Mouse (Mus musculus) liver, embryonic 13.5 days (tissue): ENCODE data around the gene Zfp281. TPM values are rescaled to one million over a fixed set of nuclear protein-coding genes. Genes with fewer than 3 reads are reported as not detected.

Experiments
- ATAC-seq: fragments of 200-750 bp; cut with Nextera tagmentation; 2 replicates; pipeline ENCODE4 v1.8.0; 2017; ENCODE audit warnings: low read depth, mild to moderate bottlenecking, moderate number of reproducible peaks, moderate library complexity
- DNase-seq: peaks from one replicate; pipeline ENCODE4 v3.0.0; 2022
- H3K27ac ChIP-seq: fragments of 300-500 bp; sonication (generic); 2 replicates; pipeline ENCODE4 v1.5.1; 2015; ENCODE audit warnings: moderate library complexity, mild to moderate bottlenecking, inconsistent platforms
- H3K27me3 ChIP-seq: fragments of 300-500 bp; sonication (generic); 2 replicates; pipeline ENCODE4 v1.6.1; 2015; ENCODE audit warnings: mild to moderate bottlenecking, inconsistent platforms
- H3K36me3 ChIP-seq: fragments of 300-500 bp; sonication (generic); 2 replicates; pipeline ENCODE4 v1.6.1; 2015; ENCODE audit warnings: mild to moderate bottlenecking, inconsistent platforms
- H3K4me1 ChIP-seq: fragments of 300-500 bp; sonication (generic); replicated peaks from 2 replicates; pipeline ENCODE4 v1.6.1; 2015; ENCODE audit warnings: inconsistent platforms
- H3K4me2 ChIP-seq: fragments of 300-500 bp; sonication (generic); 2 replicates; pipeline ENCODE4 v1.6.1; 2015; ENCODE audit warnings: inconsistent platforms, mild to moderate bottlenecking, moderate library complexity
- H3K4me3 ChIP-seq: fragments of 300-500 bp; sonication (generic); replicated peaks from 2 replicates; pipeline ENCODE4 v1.5.1; 2015; ENCODE audit warnings: mild to moderate bottlenecking, inconsistent platforms
- H3K9ac ChIP-seq: fragments of 300-500 bp; sonication (generic); 2 replicates; pipeline ENCODE4 v1.6.1; 2015; ENCODE audit warnings: mild to moderate bottlenecking, inconsistent platforms
- H3K9me3 ChIP-seq: fragments of 300-500 bp; sonication (generic); replicated peaks from 2 replicates; pipeline ENCODE4 v1.6.1; 2016; ENCODE audit warnings: inconsistent platforms
- WGBS: fragments of 180-500 bp; shearing (Covaris S2); methylation state at CpG from one replicate; pipeline ENCODE4 v1.1.7; 2015; ENCODE audit not compliant: insufficient replicate concordance; 5-methylcytosine and 5-hydroxymethylcytosine counted together
- polyA plus RNA-seq: library from polyadenylated mRNA; unstranded; fragments of >200 nt; fragmentation: Nextera tagmentation; extraction: Ambion mirVana; gene quantifications from 2 replicates; pipeline ENCODE4 v1.2.1, GENCODE M21; 2015

Gene Zfp281
- polyA plus RNA-seq, 1 experiment from 2014 or later = 6.7 TPM

DNA sequence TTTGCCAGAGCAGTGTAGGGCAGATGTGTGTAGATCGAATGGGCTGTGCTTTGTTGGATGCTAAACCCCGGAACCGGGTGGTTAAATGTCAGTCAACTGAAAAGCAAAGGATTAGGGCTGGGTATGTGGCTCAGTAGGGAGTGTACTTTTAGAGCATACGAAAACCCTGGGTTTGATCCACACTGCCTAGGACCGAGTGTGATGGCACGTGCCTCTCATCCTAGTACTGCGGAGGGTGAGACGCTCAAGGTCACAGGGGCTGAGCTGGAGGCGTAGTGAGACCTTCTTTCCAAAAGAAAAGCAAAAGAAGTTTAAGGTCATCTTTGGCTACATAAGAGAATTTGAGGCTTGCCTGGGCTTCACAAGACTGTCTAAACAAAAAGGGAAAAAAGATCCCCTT is 34.6 kb downstream of the Zfp281 start:
- H3K4me2 ChIP-seq = no peak overlapping the region
- no peak for ATAC-seq
- no peak overlapping the region for H3K4me3 ChIP-seq
- H3K4me1 ChIP-seq = peaks cover 8% of the 10 kb centered on the region; the same call in 1 of the 2 replicates
- WGBS = 76% methylated on average over 9 of the region's 9 CpGs
- H3K36me3 ChIP-seq = no peaks in the 10 kb centered on the region
- no peak for DNase-seq
- no peaks in the 10 kb centered on the region for H3K9me3 ChIP-seq
- no peaks in the 10 kb centered on the region for H3K27me3 ChIP-seq
- no peak overlapping the region for H3K9ac ChIP-seq
- H3K27ac ChIP-seq = no peak overlapping the region

DNA sequence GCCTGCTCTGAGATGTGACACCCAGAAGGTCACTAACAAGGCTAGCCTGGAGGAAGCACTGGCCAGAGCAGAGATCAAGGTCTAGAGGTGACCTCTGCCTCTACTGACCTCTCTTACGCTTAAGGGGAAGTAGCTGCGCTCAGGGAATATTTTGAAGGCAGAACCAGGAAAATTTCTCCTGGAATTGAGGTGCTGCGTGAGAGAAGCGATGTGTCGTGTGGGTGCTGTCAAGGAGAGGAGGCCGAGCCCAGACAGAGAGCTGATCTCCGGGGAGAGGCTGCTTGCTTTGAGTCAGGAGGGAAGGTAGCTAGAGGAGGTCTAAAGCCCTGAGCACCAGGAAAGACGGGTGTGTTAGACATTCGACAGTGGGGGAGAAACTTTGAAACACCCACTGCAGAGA is 35.2 kb downstream of the Zfp281 start:
- Histone ChIP-seq H3K27me3 (no peaks in the 10 kb centered on the region), H3K9me3 (no peaks in the 10 kb centered on the region), H3K4me3 (no peak overlapping the region), H3K4me2 (no peak overlapping the region), H3K36me3 (no peaks in the 10 kb centered on the region), H3K9ac (no peak overlapping the region), H3K4me1 (peaks cover 8% of the 10 kb centered on the region; the same call in 1 of the 2 replicates), H3K27ac (no peak overlapping the region)
- DNase-seq (no peak), ATAC-seq (no peak)
- 61% methylated on average over 9 of the region's 9 CpGs for WGBS

DNA sequence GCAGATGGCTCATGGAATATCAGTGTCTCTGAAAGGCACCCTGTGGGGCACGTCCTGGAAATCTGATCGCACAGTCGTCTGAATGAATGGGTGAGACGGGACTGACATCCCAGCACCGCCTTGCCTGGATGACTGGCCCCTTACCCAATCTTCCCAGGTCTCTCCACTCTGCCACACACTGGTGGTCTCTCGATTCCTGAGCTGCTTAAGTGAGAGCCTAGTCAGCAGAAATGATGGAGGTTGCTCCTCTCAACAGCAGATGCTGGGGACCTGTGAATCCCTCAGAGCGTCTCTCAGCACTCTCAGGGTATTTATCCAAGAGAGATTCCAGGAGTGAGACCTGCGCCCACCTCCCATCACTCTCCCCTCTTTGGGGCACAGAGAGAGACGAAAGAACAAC is 36.8 kb downstream of the Zfp281 start:
- H3K9ac ChIP-seq = no peak overlapping the region
- H3K4me2 ChIP-seq = peak overlapping the region; percentile 15
- H3K9me3 ChIP-seq = no peaks in the 10 kb centered on the region
- no peak overlapping the region for H3K4me3 ChIP-seq
- peak overlapping the region; percentile 72 for H3K27ac ChIP-seq
- H3K36me3 ChIP-seq = no peaks in the 10 kb centered on the region
- ATAC-seq (no peak), DNase-seq (no peak)
- H3K27me3 ChIP-seq = no peaks in the 10 kb centered on the region
- 58% methylated on average over 9 of the region's 9 CpGs for WGBS
- H3K4me1 ChIP-seq = peaks cover 8% of the 10 kb centered on the region; the same call in 1 of the 2 replicates

DNA sequence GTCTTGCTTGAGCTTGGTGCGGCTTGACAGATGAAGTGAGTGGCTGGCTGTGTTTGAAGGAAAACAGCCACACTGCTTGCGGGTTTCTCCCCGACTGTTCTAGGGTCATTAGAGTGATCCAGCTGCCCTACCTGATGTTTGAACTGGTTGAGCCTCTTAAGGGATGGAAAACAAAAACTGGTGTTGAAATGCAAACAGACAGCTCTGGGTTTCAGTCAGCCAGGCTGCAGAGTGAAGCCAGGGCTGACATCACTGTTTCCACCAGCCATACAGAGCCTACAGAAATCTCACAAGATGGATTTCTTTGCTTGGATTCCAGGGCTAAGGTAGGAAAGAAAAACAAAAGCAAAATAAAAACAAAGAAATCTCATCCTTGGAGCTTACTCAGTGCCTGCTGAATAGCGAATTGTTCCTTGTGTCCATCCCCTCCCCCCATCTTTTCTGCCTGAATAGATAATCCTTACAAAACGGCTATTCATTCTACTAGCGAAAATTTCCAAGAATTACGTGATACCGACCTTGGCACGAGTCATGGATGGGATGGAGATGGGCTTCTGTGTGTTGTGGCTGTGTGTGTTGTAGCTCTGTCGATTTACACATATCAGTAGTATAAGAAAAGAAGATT is 37.4 kb downstream of the Zfp281 start:
- peak overlapping the region; percentile 12; the same call in 1 of the 2 replicates for H3K4me3 ChIP-seq
- no peaks in the 10 kb centered on the region for H3K36me3 ChIP-seq
- DNase-seq = no peak
- no peaks in the 10 kb centered on the region for H3K9me3 ChIP-seq
- 40% methylated on average over 10 of the region's 10 CpGs for WGBS
- ATAC-seq = peak; percentile 49
- H3K27me3 ChIP-seq = no peaks in the 10 kb centered on the region
- H3K9ac ChIP-seq = no peak overlapping the region; the same call in 1 of the 2 replicates
- peak overlapping the region; percentile 72 for H3K27ac ChIP-seq
- H3K4me1 ChIP-seq = peaks cover 8% of the 10 kb centered on the region; the same call in 1 of the 2 replicates
- H3K4me2 ChIP-seq = peak overlapping the region; percentile 34

DNA sequence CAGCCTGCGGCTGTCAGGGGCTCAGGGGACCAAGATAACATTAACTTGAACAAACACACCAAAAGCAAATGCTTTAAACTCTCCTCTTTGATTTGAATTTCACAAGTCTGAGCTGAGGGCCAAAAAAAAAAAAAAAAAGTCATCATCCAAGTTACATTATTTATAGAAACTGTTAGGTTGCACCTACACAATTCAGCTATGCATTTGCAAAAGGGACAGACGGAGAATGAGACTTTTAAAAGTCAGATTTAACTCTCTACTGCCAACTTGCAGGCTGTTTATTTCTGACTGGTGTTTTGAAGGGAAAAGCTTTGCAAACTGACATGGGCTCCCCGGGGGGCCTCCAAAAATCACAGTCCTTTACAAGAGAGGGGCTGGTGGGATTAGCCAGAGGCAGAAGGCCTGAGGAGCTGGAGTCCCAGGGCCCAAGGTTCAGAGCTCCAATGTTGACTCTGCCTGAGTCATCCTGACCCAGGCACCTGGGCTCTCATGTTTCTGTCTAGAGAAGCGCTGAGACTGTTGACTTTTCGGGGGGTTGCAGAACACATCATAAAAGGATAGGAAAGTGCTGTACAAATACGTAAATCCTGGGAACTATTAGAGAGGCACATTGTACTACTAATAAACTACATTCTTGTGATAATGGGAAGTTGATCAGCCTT is 40.4 kb downstream of the Zfp281 start:
- Histone ChIP-seq H3K4me1 (peaks cover 5% of the 10 kb centered on the region; the same call in 1 of the 2 replicates), H3K27me3 (no peaks in the 10 kb centered on the region), H3K36me3 (no peaks in the 10 kb centered on the region), H3K27ac (peak overlapping the region; percentile 64), H3K9ac (no peak overlapping the region), H3K4me2 (no peak overlapping the region), H3K4me3 (no peak overlapping the region), H3K9me3 (no peaks in the 10 kb centered on the region)
- no peak for DNase-seq
- ATAC-seq = peak; percentile 43
- 52% methylated on average over 6 of the region's 6 CpGs for WGBS

DNA sequence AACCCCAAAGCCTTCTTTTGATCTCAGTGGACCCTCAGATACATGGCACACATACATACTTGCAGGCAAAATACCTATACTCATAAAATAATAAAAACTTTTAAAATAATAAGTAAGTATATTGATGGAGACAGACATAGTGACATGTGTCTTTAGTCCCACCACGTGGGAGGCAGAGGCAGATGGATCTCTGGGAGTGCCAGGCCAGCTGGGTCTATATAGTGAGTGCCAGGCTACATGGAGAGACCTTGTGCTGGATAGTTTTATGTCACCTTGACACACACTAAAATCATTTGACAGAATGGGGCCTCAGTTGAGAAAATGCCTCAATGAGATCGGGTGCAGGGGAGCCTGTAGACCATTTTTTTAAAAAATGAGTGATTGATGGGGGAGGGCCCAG is 41.8 kb downstream of the Zfp281 start:
- DNase-seq = no peak
- H3K4me3 ChIP-seq = no peak overlapping the region

DNA sequence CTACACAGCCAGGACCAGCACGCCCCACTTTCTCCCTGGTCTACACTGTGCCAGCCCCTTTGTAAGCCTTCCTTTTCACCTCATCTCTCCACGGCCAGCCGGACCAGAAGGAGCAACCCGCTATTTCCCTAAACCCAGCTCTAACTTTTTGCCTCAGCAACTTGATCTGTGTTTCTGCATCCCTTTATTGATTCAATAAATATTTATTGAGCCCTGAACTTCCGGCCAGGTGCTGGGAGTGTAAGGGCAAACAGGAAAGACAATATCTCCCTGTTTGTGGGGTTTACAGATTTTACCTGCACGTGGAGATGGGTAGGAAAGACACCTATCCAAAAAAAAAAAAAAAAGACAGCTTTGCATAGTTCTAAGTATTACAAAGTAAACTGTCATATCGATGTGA is 45.2 kb downstream of the Zfp281 start:
- Histone ChIP-seq H3K9ac (no peak overlapping the region), H3K27me3 (no peaks in the 10 kb centered on the region), H3K27ac (peak overlapping the region; percentile 60), H3K4me1 (peaks cover 30% of the 10 kb centered on the region; the same call in 1 of the 2 replicates), H3K4me2 (no peak overlapping the region), H3K9me3 (no peaks in the 10 kb centered on the region), H3K4me3 (no peak overlapping the region), H3K36me3 (no peaks in the 10 kb centered on the region)
- DNase-seq (no peak), ATAC-seq (no peak)
- WGBS = 60% methylated on average over 7 of the region's 7 CpGs

More for the DNA sequence above, 41.8 kb downstream of the Zfp281 start:
- H3K9me3 ChIP-seq = no peaks in the 10 kb centered on the region
- H3K4me2 ChIP-seq = no peak overlapping the region
- peak overlapping the region; percentile 74; the same call in 1 of the 2 replicates for H3K27ac ChIP-seq
- no peaks in the 10 kb centered on the region for H3K27me3 ChIP-seq
- H3K9ac ChIP-seq = no peak overlapping the region
- H3K36me3 ChIP-seq = no peaks in the 10 kb centered on the region
- 56% methylated on average over 2 of the region's 2 CpGs for WGBS
- ATAC-seq = no peak
- H3K4me1 ChIP-seq = peaks cover 12% of the 10 kb centered on the region; the same call in 1 of the 2 replicates

DNA sequence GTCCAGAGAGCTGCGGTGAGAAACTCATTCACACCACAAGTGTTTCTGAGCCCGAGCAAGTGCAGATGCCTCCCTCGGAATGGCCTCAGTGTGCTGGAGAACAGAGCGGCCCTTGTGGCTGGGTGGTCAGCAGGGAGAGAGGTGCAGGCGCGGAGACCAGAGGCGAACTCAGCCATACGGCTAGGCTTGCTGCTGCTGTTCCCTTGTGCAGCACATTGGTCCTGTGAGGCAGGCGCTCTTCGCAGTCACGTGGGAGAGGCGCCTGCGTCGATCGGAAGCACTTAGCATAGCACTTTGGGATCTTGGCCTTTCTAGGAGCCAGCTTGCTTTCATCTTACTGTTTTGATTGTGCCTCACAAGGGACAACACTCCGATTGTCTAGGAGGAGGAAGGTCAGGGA is 45.7 kb downstream of the Zfp281 start:
- no peaks in the 10 kb centered on the region for H3K9me3 ChIP-seq
- no peaks in the 10 kb centered on the region for H3K36me3 ChIP-seq
- no peak for DNase-seq
- H3K4me3 ChIP-seq = no peak overlapping the region
- peaks cover 34% of the 10 kb centered on the region for H3K4me1 ChIP-seq
- H3K4me2 ChIP-seq = no peak overlapping the region
- H3K27ac ChIP-seq = peak overlapping the region; percentile 61
- H3K27me3 ChIP-seq = no peaks in the 10 kb centered on the region
- WGBS = 58% methylated on average over 16 of the region's 16 CpGs
- no peak for ATAC-seq
- H3K9ac ChIP-seq = no peak overlapping the region

DNA sequence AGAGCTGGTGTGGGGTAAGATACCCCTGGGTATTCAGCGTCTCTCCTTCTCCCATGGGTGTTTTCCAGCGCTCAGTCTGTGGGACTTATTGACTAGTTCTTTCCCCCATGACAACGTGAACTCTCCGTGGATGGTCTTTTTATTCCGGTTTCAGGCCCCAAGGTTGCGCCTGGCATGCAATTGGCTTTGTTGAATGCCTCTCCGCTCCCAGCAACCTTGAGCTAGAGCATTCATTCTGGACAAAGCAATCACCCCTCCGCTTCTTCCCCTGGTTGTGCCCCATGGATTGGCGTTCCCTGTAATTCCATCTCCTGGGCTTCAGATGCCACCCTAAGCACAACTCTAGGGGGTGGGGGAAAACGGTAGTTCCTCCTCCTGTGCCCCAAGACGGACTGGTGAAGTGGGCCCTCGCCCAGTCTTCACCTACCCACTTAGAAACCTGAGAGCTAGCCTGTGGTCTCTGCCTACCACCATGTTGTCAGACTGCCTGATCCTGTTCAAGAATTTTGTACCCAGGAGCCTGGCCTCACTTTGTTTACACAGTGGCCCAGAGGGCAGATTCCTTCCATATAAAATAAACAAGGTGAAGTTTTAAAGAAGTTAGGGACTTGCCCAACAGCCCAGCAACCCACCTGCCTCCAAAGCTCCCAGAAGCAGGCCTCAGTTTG is 47.2 kb downstream of the Zfp281 start:
- WGBS = 71% methylated on average over 12 of the region's 12 CpGs
- H3K4me2 ChIP-seq = no peak overlapping the region
- no peak for ATAC-seq
- H3K4me3 ChIP-seq = no peak overlapping the region
- H3K36me3 ChIP-seq = no peaks in the 10 kb centered on the region
- no peaks in the 10 kb centered on the region for H3K9me3 ChIP-seq
- H3K27ac ChIP-seq = no peak overlapping the region
- no peak overlapping the region for H3K9ac ChIP-seq
- DNase-seq = no peak
- H3K4me1 ChIP-seq = peaks cover 35% of the 10 kb centered on the region
- no peaks in the 10 kb centered on the region for H3K27me3 ChIP-seq

DNA sequence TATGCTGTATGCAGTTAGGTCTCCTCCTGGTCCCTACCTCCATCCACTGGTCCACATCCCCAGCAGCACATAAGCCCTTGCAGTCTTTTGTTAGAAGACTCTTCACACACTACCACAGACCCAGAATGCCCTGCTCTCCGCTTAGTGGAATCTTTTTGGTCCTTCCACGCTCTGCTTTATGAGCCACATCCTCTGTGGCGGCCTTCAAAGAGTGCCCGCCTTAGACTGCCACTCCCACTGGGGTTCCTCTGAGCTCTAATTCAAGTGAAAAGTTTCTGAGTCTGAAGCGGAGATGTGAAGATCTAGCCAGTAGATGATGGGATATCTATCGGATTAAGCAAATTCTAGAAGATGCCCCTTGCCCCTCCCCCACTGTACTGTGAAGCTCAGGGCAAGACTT is 47.9 kb downstream of the Zfp281 start:
- ATAC-seq = no peak
- Histone ChIP-seq H3K9me3 (no peaks in the 10 kb centered on the region), H3K27me3 (no peaks in the 10 kb centered on the region), H3K4me2 (no peak overlapping the region), H3K27ac (no peak overlapping the region), H3K4me3 (no peak overlapping the region), H3K9ac (no peak overlapping the region), H3K4me1 (peaks cover 35% of the 10 kb centered on the region), H3K36me3 (no peaks in the 10 kb centered on the region)
- WGBS = 78% methylated on average over 6 of the region's 6 CpGs
- DNase-seq = no peak

DNA sequence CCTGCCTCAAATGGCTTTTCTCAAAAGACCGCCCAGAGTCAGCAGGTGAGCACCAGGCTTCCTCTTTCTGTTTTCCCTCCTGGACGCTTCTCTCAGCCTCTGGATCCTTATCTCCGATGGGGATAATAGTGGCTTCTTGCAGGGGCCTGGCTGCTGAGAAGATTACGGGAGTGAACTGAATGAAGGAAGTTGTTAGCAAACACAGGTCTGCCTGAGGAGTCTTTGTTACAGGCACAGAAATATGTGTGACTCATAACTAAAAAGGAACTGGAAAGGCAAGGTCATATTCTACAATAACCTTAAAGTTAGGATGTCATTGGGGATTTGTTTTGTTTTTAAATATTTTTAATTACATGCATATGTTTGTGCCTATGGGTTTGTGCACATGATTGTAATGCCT is 48.6 kb downstream of the Zfp281 start:
- H3K4me3 ChIP-seq = no peak overlapping the region
- 40% methylated on average over 4 of the region's 4 CpGs for WGBS
- no peak overlapping the region for H3K27ac ChIP-seq
- H3K4me2 ChIP-seq = no peak overlapping the region
- H3K27me3 ChIP-seq = no peaks in the 10 kb centered on the region
- DNase-seq = no peak
- ATAC-seq = no peak
- no peak overlapping the region for H3K9ac ChIP-seq
- H3K9me3 ChIP-seq = no peaks in the 10 kb centered on the region
- H3K4me1 ChIP-seq = peaks cover 35% of the 10 kb centered on the region
- H3K36me3 ChIP-seq = no peaks in the 10 kb centered on the region
